Mouse (Mus musculus) heart, embryonic 15.5 days (tissue): ENCODE results near the gene Trim7. TPM values are rescaled to one million over a fixed set of nuclear protein-coding genes. Genes with fewer than 3 reads are reported as not detected.

Source experiments
- ATAC-seq: fragments of 200-750 bp; cut with Nextera tagmentation; replicated peaks from 2 replicates; pipeline ENCODE4 v1.8.0; 2017; ENCODE audit warnings: low read depth, moderate TSS enrichment; ENCODE audit not compliant: insufficient number of reproducible peaks, insufficient read depth, low FRiP score
- H3K27ac ChIP-seq: fragments of 300-500 bp; sonication (generic); 2 replicates; pipeline ENCODE4 v1.5.1; 2015; ENCODE audit warnings: mild to moderate bottlenecking, inconsistent platforms
- H3K27me3 ChIP-seq: fragments of 300-500 bp; sonication (generic); 2 replicates; pipeline ENCODE4 v1.6.1; 2015; ENCODE audit warnings: inconsistent platforms
- H3K36me3 ChIP-seq: fragments of 300-500 bp; sonication (generic); 2 replicates; pipeline ENCODE4 v1.6.1; 2015; ENCODE audit warnings: mild to moderate bottlenecking, inconsistent platforms
- H3K4me1 ChIP-seq: fragments of 300-500 bp; sonication (generic); replicated peaks from 2 replicates; pipeline ENCODE4 v1.6.1; 2015; ENCODE audit warnings: inconsistent platforms
- H3K4me2 ChIP-seq: fragments of 300-500 bp; sonication (generic); 2 replicates; pipeline ENCODE4 v1.6.1; 2015; ENCODE audit warnings: inconsistent platforms, mild to moderate bottlenecking, moderate library complexity
- H3K4me3 ChIP-seq: fragments of 300-500 bp; sonication (generic); 2 replicates; pipeline ENCODE4 v1.5.1; 2015; ENCODE audit warnings: mild to moderate bottlenecking, inconsistent platforms
- H3K9ac ChIP-seq: fragments of 300-500 bp; sonication (generic); 2 replicates; pipeline ENCODE4 v1.6.1; 2015; ENCODE audit warnings: mild to moderate bottlenecking, inconsistent platforms
- H3K9me3 ChIP-seq: fragments of 300-500 bp; sonication (generic); replicated peaks from 2 replicates; pipeline ENCODE4 v1.6.1; 2016; ENCODE audit warnings: inconsistent platforms
- whole genome bisulfite sequencing: fragments of 180-500 bp; shearing (Covaris S2); methylation state at CpG from one replicate; pipeline ENCODE4 v1.1.7; 2015; ENCODE audit warnings: mixed read lengths; 5-methylcytosine and 5-hydroxymethylcytosine counted together
- polyA plus RNA-seq: library from polyadenylated mRNA; unstranded; fragments of >200 nt; fragmentation: Nextera tagmentation; extraction: Ambion mirVana; gene quantifications from 2 replicates; pipeline ENCODE4 v1.2.1, GENCODE M21; 2015

Trim7 gene
- polyA plus RNA-seq, 1 experiment from 2014 or later = 0.84 TPM

DNA sequence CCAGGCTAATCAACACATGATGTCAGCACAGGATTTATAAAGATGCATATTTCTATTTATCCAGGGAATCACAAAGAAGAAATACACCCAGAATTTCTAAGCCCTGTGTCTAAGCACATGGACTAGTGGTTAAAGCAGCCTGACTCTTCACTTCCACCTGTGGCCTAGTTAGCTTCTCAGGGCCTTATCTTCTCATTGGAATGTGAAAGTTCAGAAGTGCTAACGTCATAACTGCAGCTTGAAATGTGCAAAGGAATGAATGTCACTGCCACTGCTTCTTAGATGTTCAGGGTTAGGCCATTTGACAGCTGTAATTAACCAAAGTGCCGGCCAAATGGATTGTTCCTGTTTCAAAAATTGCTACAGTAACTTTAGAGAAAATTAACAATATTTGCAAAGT, 4.3 kb downstream of the Trim7 start:
- Histone ChIP-seq H3K4me1 (peaks cover 11% of the 10 kb centered on the region), H3K36me3 (no peaks in the 10 kb centered on the region), H3K27me3 (no peaks in the 10 kb centered on the region), H3K27ac (no peak overlapping the region), H3K4me2 (no peak overlapping the region), H3K4me3 (no peak overlapping the region), H3K9me3 (no peaks in the 10 kb centered on the region), H3K9ac (no peak overlapping the region)
- ATAC-seq = no peak
- WGBS = 30% methylated on average over 2 of the region's 2 CpGs

GRCm38 (mm10) chr11:48831273-48831672, 5.3 kb downstream of the Trim7 start:
- H3K9ac ChIP-seq = no peak overlapping the region

DNA sequence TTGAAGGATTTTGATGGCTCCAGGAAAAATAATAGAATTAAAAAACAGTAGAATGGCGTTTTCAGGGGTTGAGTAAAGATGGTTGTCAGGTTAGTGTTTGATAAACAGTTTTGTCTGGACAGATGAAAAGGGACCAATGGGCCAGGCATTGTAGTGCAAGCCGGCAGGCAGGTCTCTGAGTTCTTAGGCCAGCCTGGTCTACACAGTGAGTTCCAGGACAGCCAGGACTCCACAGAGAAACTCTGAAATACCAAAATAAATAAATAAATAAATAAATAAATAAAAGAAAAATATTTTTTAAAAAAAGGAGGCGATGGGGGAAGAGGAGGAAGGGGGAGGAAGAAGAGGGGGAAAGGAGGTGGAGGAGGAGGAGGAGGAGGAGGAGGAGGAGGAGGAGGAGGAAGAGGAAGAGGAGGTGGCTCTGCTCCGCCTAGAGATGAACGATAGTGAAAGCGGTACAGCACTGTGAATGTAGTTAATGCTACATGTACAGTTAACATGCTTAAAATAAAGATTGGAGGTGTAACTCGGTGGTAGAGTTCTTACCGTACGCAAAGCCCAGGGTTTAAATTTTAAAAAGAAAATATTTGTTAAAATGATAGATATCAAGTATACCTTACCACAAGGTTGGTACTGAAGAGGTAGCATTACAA, 7.3 kb downstream of the Trim7 start:
- Histone ChIP-seq H3K9me3 (no peaks in the 10 kb centered on the region), H3K27ac (peak overlapping the region; percentile 74; the same call in 1 of the 2 replicates), H3K4me2 (peak overlapping the region; percentile 64), H3K27me3 (0 out of 2 replicates have a peak, but pooled peaks cover 9% of the 10 kb centered on the region), H3K36me3 (no peaks in the 10 kb centered on the region), H3K9ac (no peak overlapping the region), H3K4me3 (peak overlapping the region; percentile 63), H3K4me1 (peaks cover 16% of the 10 kb centered on the region)
- no peak for ATAC-seq
- WGBS = 39% methylated on average over 9 of the region's 9 CpGs

More at GRCm38 (mm10) chr11:48831273-48831672, 5.3 kb downstream of the Trim7 start:
- 0 out of 2 replicates have a peak, but pooled peaks cover 1% of the 10 kb centered on the region for H3K27me3 ChIP-seq
- H3K27ac ChIP-seq = no peak overlapping the region
- H3K9me3 ChIP-seq = no peaks in the 10 kb centered on the region
- H3K4me1 ChIP-seq = peaks cover 11% of the 10 kb centered on the region
- H3K4me3 ChIP-seq = no peak overlapping the region
- H3K4me2 ChIP-seq = no peak overlapping the region
- no peak for ATAC-seq
- H3K36me3 ChIP-seq = no peaks in the 10 kb centered on the region
- 75% methylated on average over 2 of the region's 2 CpGs for WGBS

GRCm38 (mm10) chr11:48833731-48834639, 8.0 kb downstream of the Trim7 start:
- ATAC-seq = peak; percentile 83

GRCm38 (mm10) chr11:48835923-48836322, 10.0 kb downstream of the Trim7 start:
- 0 out of 2 replicates have a peak, but pooled peaks cover 13% of the 10 kb centered on the region for H3K27me3 ChIP-seq
- no peaks in the 10 kb centered on the region for H3K36me3 ChIP-seq
- H3K4me2 ChIP-seq = no peak overlapping the region
- H3K27ac ChIP-seq = no peak overlapping the region
- 66% methylated on average over 6 of the region's 6 CpGs for WGBS
- ATAC-seq = no peak
- H3K4me1 ChIP-seq = peaks cover 17% of the 10 kb centered on the region
- no peak overlapping the region for H3K4me3 ChIP-seq
- no peaks in the 10 kb centered on the region for H3K9me3 ChIP-seq
- no peak overlapping the region for H3K9ac ChIP-seq

More at GRCm38 (mm10) chr11:48833731-48834639, 8.0 kb downstream of the Trim7 start:
- H3K4me1 ChIP-seq = peaks cover 22% of the 10 kb centered on the region
- peak overlapping the region; percentile 63 for H3K4me3 ChIP-seq
- peak overlapping the region; percentile 74 for H3K27ac ChIP-seq
- H3K27me3 ChIP-seq = 0 out of 2 replicates have a peak, but pooled peaks cover 9% of the 10 kb centered on the region
- WGBS = 1% methylated on average over 30 of the region's 30 CpGs
- no peaks in the 10 kb centered on the region for H3K36me3 ChIP-seq
- H3K9ac ChIP-seq = peak overlapping the region; percentile 58
- no peaks in the 10 kb centered on the region for H3K9me3 ChIP-seq
- H3K4me2 ChIP-seq = peak overlapping the region; percentile 64

GRCm38 (mm10) chr11:48836990-48837309, 11.0 kb downstream of the Trim7 start:
- H3K9ac ChIP-seq = peak overlapping the region; percentile 74
- H3K36me3 ChIP-seq = no peaks in the 10 kb centered on the region
- H3K4me1 ChIP-seq = peaks cover 17% of the 10 kb centered on the region
- H3K27ac ChIP-seq = peak overlapping the region; percentile 63
- 0 out of 2 replicates have a peak, but pooled peaks cover 13% of the 10 kb centered on the region for H3K27me3 ChIP-seq
- H3K4me3 ChIP-seq = peak overlapping the region; percentile 81
- no peaks in the 10 kb centered on the region for H3K9me3 ChIP-seq
- H3K4me2 ChIP-seq = peak overlapping the region; percentile 92
- ATAC-seq = no peak
- 15% methylated on average over 11 of the region's 11 CpGs for WGBS

DNA sequence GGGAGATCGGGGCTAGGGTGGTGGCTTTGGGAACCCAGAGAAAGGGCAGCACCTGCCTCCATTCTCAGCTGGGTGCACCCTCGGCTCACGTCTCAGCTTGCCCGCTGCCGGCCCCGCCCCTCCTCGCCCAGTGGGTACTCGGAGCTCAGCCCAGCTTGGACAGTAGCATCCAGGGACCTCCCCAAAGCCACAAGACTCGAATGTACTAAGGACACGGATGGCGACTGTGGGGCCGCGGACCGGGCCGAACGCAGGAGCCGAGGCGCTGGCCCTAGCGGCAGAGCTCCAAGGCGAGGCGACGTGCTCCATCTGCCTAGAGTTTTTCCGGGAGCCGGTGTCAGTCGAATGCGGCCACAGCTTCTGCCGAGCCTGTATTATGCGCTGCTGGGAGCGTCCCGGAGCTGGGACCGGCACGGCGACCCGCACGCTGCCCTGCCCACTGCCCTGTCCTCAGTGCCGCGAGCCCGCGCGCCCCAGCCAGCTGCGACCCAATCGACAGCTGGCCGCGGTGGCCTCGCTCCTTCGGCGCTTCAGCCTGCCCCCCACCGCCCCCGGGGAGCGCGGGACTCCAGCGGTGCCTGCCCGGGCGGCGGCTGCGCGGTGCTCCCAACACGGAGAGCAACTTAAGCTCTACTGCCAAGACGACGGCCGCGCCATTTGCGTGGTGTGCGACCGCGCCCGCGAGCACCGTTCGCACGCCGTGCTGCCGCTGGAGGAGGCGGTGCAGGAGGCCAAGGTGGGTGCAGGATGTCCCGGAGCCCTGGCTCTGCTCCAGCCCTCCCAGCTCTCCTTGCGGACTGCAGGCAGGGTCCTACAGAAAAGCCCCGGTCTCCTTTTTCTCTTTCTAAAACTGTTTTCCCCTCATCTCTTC, 11.6 kb downstream of the Trim7 start:
- peak; percentile 44; the same call in 1 of the 2 replicates for ATAC-seq
- Histone ChIP-seq H3K4me3 (peak overlapping the region; percentile 81), H3K4me2 (peak overlapping the region; percentile 92), H3K27me3 (0 out of 2 replicates have a peak, but pooled peaks cover 13% of the 10 kb centered on the region), H3K9me3 (no peaks in the 10 kb centered on the region), H3K36me3 (no peaks in the 10 kb centered on the region), H3K4me1 (peaks cover 17% of the 10 kb centered on the region), H3K9ac (peak overlapping the region; percentile 74), H3K27ac (peak overlapping the region; percentile 63)
- under 1% methylated on average over 77 of the region's 77 CpGs for WGBS

- Histone ChIP-seq H3K4me1 (peaks cover 13% of the 10 kb centered on the region), H3K27ac (peak overlapping the region; percentile 63), H3K4me3 (peak overlapping the region; percentile 81), H3K36me3 (no peaks in the 10 kb centered on the region), H3K27me3 (0 out of 2 replicates have a peak, but pooled peaks cover 13% of the 10 kb centered on the region), H3K9me3 (no peaks in the 10 kb centered on the region), H3K9ac (peak overlapping the region; percentile 74), H3K4me2 (peak overlapping the region; percentile 92)
- WGBS = 1% methylated on average over 16 of the region's 16 CpGs
- ATAC-seq = no peak
Measured at GRCm38 (mm10) chr11:48838181-48838797, 12.3 kb downstream of the Trim7 start.

DNA sequence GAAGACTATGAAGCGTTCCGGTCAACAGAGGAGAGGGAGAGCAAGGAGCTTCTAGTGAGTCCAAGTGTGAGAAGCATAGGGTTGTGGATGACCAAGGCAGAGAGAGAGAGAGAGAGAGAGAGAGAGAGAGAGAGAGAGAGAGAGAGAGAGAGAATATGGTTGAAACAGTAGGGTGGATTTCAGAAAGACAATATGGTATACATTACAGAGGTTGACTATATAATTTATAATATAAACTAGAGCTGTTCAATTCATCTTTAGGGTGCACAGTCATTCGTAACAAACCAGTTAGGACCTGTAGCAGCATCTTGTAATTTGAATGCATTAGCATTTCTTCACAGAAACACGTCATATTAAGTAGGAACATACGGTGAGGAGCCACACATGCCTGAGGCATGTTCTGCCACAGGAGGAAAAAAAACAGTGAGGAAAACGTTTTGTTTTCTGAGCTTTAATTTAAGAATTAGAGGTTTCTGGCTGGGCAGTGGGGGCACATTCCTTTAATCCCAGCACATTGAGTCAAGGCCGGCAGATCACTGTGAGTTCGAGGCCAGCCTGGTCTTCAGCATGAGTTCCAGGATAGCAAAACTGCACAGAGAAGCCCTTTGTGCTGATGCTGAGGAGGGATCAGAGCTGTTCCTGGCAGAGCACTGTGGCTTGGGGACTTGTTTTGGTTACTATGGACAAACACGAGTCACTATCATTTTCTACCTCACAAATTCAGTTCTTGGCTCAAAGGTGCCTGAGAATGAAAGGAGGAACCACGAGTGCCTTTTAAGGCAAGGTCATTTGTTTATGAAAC, 13.1 kb downstream of the Trim7 start:
- H3K27ac ChIP-seq = no peak overlapping the region
- peak overlapping the region; percentile 81 for H3K4me3 ChIP-seq
- ATAC-seq = no peak
- H3K9ac ChIP-seq = no peak overlapping the region
- peaks cover 13% of the 10 kb centered on the region for H3K4me1 ChIP-seq
- H3K27me3 ChIP-seq = 0 out of 2 replicates have a peak, but pooled peaks cover 13% of the 10 kb centered on the region
- H3K36me3 ChIP-seq = no peaks in the 10 kb centered on the region
- 78% methylated on average over 10 of the region's 10 CpGs for WGBS
- peak overlapping the region; percentile 92 for H3K4me2 ChIP-seq
- H3K9me3 ChIP-seq = no peaks in the 10 kb centered on the region

DNA sequence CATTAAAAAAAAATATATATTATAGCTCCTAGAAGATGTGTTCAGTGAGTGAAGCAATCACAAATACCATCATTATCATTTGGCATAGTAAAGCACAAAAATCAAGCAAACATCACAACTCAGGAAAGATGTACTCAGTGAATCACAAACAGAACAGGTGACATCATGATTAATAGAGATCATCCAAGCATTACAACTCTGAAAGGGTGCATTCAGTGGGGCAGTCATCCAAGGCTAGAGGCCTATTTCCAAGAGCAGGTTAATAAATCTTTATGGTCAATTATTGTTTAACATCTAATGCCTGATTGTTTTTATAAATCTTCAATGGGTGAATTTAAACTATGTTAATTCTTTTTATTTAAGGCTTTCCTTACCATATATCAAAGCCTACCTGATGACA, 14.9 kb downstream of the Trim7 start:
- no peak overlapping the region for H3K9ac ChIP-seq
- no peak overlapping the region for H3K4me3 ChIP-seq
- H3K36me3 ChIP-seq = no peaks in the 10 kb centered on the region
- no peak overlapping the region for H3K4me2 ChIP-seq
- H3K9me3 ChIP-seq = no peaks in the 10 kb centered on the region
- H3K4me1 ChIP-seq = peaks cover 13% of the 10 kb centered on the region
- 0 out of 2 replicates have a peak, but pooled peaks cover 13% of the 10 kb centered on the region for H3K27me3 ChIP-seq
- no peak for ATAC-seq
- no peak overlapping the region for H3K27ac ChIP-seq
